Mouse (Mus musculus) lung, adult 18-20 months (tissue): ENCODE data around the gene Ankrd11.

ENCODE experiments used
- DNase-seq, 2 experiments: peaks; one replicate each; pipeline ENCODE4 v3.0.0; 2022; ENCODE audit warnings: mixed read lengths in 2 of 2

Gene Ankrd11

DNA sequence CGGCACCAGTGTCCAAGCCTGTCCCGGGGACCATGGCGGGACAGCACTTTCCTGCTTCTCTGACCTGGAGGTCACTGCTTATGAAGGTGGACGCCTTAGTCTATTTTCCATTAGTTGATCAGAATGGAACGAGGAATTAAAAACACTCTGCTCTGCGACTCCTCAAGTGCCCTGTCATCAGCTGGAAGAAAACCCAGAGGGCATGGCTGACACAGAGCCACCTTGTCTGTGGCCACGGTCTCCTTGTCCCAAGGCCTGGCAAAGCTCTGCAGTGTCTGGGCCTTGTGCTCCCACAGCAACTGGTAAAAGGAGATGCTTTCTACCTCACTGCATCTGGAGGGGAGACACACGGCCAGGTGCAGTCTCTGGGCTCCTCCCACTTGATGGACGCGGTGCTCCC, 158.4 kb downstream of the Ankrd11 start:
- no peak for DNase-seq

- DNase-seq = no peak
Measured at GRCm38 (mm10) chr8:122880302-122880701, 161.8 kb downstream of the Ankrd11 start.

DNA sequence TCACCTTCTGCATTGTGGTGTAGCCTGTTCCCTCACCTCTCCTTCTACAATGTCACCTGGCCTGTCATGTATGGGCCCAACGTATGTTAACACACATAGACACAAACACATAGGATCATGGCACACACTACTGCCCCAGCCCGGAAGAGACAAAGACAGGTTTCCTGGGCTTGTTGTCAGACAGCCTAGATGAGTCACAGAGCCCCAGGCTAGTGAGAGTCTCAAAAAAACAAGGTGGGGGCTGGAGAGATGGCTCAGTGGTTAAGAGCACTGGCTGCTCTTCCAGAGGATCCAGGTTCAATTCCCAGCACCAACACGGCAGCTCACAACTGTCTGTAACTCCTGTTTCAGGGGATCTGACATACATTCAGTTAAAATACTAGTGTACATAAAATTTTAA, 163.8 kb downstream of the Ankrd11 start:
- no peak for DNase-seq

DNA sequence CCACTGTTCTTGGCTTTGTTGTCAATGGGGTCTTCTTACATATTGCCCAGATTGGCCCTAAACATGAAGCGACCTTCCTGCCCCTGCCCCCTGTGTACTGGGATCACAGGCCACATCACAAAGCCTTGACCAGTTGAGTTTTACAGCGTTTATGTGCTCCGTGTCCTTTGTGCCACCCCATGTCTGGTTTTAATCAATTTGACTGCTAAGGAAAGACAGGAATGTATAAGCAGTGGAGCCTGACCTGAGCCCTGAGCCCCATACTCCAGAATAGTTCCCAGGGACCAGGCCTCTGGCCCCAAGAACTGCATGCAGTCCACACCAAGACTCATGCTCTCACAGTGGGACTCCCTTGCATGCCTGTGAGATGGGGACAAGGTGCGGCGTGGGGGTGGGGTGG, 166.9 kb downstream of the Ankrd11 start:
- no peak for DNase-seq

DNA sequence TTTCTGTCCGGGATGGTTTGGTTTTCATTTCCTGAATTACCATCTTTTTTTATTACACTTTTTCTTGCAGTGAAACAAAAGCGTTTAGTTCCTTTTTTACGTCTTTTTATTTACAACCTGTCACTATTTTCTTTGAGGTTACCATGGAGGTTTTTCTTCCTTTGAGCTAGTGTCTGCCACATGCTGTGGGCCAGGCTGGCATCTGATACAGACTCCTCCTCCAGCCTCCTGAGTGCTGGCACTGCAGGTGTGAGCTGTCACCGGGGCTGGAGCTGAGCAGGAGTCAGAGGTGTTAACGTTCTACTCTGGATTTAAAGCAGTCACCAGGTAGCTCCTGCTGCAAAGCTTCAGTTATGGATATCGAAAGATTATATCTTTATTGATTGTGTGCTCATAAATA, 168.9 kb downstream of the Ankrd11 start:
- DNase-seq = no peak

DNA sequence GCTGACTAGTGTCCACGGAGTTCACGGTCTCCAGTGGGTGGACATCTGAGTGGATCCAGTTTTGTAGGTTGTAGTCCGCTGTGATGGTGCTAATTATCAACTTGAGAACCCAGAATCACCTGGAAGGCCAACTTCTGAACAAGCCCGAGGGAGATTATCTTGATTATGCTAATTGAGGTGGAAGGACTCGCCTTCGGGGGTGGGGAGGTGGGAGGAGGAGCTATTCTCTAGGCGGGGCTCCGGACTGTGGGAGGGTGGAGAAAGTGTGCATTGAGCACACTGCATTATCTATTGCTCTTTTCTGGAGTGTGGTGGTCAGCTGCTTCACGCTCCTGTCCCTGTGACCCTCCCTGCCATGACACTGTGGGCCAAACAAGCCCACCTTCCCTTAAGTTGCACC, 170.4 kb downstream of the Ankrd11 start:
- DNase-seq = no peak

DNA sequence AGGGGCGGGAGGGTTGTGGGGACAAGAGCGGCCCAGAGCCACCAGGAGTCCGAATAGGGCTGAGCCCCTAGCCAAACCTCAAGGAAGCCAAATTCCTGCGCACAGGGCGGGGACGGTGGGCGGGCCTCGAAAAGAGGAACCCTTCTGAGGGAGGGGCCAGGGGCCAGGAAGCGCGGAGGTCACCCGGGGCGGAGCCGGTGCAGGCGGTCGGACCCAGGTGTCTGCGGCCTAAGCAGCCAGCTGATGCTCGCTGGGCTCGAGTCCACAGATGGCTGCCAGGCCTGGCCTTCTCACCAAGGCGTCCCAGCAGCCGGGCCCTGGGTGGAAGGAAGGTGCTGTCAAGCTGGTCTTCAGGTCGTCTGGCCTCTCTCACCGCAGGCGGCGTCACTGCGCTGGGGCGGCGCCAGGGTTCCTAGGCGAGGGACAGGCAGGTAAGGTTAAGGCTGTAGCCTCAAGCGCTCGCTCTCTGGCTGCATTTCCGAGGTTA, 171.7 kb downstream of the Ankrd11 start:
- peak; percentile 83 to 84 for DNase-seq

GRCm38 (mm10) chr8:122867982-122868381, 174.1 kb downstream of the Ankrd11 start:
- DNase-seq = no peak

- no peak for DNase-seq
Measured at GRCm38 (mm10) chr8:122866231-122866630, 175.8 kb downstream of the Ankrd11 start.

DNA sequence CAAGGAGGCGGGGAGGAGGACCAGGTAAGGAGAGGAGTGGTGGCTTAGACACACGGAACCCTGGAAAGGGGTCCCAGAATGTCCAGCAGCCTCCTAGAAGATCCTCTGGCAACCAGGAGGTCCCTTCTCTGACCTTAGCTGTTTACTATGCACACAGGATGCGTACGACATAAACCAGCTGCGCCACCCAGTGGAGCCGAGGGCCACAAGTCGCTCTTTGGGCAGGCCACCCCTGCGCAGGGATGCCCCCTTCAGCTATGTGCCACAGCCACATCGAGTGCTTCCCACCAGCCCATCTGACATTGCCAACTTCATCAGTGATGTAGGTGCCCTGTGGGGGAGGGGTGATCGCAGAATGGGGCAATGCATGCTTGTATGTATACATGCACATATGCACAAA, 176.6 kb downstream of the Ankrd11 start:
- no peak for DNase-seq

- no peak for DNase-seq
Measured at GRCm38 (mm10) chr8:122864719-122865129, 177.4 kb downstream of the Ankrd11 start.

- DNase-seq = no peak
Measured at GRCm38 (mm10) chr8:122859843-122860242, 182.2 kb downstream of the Ankrd11 start.

GRCm38 (mm10) chr8:122856288-122856687, 185.8 kb downstream of the Ankrd11 start:
- no peak for DNase-seq

DNA sequence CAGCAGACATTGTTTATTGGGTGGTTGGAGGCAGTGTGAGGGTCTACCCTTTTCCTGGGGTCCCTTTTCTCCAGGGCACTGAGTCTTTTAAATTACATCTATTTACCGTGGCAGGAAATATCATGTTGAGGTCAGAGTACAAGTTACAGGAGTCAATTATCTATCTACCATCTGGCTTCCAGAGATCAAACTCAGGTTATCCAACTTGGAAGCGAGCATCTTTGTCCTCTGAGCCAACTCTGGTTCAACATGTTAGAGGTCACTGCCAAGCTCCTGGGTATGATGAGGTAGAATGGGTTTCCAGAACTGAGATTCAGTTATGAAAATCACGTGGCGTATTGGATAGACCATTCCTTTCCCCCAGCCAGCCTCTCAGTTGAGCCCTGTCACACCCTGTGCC, 187.0 kb downstream of the Ankrd11 start:
- DNase-seq = no peak

- no peak for DNase-seq
Measured at GRCm38 (mm10) chr8:122854388-122854787, 187.7 kb downstream of the Ankrd11 start.

DNA sequence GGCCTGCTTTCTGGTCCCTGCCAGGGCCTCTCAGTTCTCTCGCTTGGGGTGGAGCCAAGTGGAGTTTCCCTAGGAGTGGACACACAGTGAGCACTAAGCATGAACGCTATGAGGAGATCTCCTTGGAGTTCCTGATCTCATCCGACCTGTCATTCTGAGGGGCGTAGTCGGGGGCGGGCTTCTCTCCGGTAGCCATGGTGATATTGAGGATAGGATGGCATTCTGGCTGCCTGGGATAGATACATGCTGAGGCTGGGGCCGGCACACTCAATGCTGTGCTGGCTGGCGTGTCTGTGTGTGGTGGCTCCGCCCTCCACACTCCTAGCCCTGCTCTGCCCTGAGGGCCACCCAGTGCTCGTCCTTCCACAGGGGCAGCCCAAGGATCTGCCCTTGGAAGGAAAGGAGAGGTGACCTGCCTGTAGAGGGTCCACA, 188.7 kb downstream of the Ankrd11 start:
- no peak for DNase-seq

GRCm38 (mm10) chr8:122852546-122852905, 189.6 kb downstream of the Ankrd11 start:
- DNase-seq = no peak

DNA sequence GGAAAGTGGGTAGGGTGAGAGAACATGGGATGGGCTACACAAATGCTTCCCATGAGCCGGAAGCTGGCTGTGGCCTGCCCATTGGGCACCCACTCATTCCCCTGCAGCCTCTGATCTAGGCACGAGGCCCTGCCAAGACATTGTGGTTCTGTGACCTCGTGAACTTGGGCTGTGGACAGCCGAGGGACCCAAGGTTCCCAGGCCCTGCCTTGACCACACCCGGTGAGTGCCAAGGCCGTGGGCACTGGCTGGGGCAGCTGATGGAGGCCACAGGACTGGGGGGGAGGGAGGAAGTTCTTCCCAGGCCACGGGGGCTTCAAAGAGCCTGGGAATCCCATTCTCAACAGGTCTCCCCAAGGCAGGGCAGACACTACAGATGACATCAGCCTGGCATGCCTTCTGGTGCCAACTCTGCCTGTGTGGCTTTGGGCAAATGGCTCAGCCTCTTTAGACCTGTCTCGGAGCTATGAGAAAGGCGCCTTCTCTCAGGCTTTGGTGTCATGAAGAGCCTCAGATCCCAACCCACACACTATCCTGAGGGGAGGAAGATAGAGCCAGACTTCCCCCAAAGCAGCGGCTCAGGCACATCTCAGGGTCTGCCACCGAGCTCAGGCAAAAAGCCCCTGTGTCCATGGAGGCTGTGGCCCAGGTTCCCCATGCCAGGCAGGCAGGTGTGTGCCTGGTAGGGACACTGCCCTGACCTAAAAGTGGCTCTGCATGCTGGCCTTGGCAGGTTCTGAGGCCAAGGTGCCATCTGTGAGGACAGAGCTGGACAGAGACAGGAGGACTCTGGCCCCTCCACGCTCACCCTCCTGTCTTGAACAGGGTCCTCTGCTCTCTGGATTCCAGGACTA, 190.2 kb downstream of the Ankrd11 start:
- no peak for DNase-seq

GRCm38 (mm10) chr8:122850641-122851240, 191.3 kb downstream of the Ankrd11 start:
- DNase-seq = no peak

DNA sequence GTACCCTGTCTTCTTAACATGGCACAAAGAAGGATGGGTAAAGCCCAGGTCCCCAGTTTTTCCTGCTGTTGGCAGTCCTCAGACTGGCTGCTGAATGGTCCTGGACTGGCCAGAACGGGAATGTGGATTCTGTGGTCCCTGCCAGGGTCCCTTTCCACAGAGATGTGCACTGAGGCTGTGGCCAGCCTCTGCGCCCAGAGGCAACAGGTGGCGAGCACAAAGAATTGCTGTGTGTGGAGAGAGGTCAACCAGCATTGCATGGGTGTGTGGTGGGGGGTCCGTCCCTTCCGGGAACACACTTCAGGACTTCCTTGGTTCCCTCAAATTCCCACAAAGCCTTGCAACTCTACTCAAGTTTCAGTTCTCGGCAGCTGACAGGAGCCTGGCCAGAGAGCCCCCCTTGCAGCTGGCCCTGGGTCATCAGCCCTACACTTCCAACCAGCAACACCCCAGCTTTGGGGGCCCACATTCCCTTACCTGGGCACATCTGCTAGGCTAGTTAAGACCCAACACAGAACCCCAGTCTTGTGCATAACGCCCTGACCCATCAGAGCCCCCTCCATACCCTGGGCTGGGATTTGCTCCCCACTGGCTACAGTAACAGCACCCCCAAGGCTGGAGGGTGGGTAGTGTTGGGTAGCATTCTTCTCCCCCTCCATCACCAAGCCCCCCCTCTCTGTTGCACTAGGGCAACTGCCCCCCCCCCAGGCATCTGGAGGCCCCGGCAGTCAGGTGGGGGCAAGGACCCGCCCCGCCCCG, 192.7 kb downstream of the Ankrd11 start:
- no peak for DNase-seq

GRCm38 (mm10) chr8:122847829-122848561, 194.1 kb downstream of the Ankrd11 start, which contains the start of gene Cdh15:
Gene Cdh15 (plus strand): TSS chr8:122847966.
- peak; percentile 44 to 55 for DNase-seq

GRCm38 (mm10) chr8:122845662-122846061, 196.4 kb downstream of the Ankrd11 start:
- DNase-seq = no peak

DNA sequence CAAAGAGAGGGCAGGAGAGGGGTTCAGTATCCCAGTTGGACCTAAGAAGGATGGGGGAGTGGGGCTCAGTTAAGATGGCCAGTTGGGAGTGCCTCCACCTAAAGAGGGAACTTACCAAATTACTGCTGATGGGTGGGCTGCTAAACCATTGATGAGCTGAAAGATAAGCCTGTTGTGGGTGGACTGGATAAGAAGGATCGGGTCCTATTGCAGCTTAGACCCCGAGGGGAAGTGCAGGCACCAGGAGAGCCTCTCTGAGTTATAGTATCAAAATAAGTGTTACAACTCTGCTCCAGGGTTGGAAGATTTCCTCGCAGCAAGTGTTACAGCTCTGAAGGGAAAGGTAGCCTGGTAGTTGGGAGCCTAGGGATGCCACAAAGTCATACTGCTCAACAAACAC, 197.9 kb downstream of the Ankrd11 start:
- DNase-seq = no peak
